Mouse (Mus musculus) megakaryocyte, adult 5-6 weeks (primary cell): ENCODE results near the gene Gtf2e1. TPM values are rescaled to one million over a fixed set of nuclear protein-coding genes. Genes with fewer than 3 reads are reported as not detected.

Experiments used
- ATAC-seq: 2 replicates; pipeline ENCODE4 v1.8.0; 2016; ENCODE audit warnings: mild to moderate bottlenecking, inconsistent platforms; ENCODE audit not compliant: poor library complexity, severe bottlenecking
- total RNA-seq, 2 experiments: library from RNA; stranded (forward) in 1 of 2; stranded (reverse) in 1 of 2; fragments of 153-499, 151-499 nt in 1 of 2; fragments of 221-1000, 200-1000 nt in 1 of 2; gene quantifications; 2 replicates each; pipeline versions ENCODE4 v1.2.3 to v1.2.4; 2015 to 2017

Gtf2e1 gene
- total RNA-seq, 2 experiments from 2014 or later = 7.3 to 14.6 TPM

- ATAC-seq = no peak
Observed at GRCm38 (mm10) chr16:37486826-37487612, 52.6 kb downstream of the Gtf2e1 start.

GRCm38 (mm10) chr16:37478311-37479291, 61.0 kb downstream of the Gtf2e1 start:
- no peak for ATAC-seq

GRCm38 (mm10) chr16:37472620-37473312, 66.8 kb downstream of the Gtf2e1 start:
- ATAC-seq = no peak

- no peak for ATAC-seq
Observed at GRCm38 (mm10) chr16:37469595-37469994, 70.0 kb downstream of the Gtf2e1 start.

- ATAC-seq = no peak
Observed at GRCm38 (mm10) chr16:37463981-37464380, 75.6 kb downstream of the Gtf2e1 start.

GRCm38 (mm10) chr16:37462886-37463285, 76.7 kb downstream of the Gtf2e1 start:
- no peak for ATAC-seq

- ATAC-seq = no peak
Observed at GRCm38 (mm10) chr16:37461601-37462000, 78.0 kb downstream of the Gtf2e1 start.

Other genes starting within 250 kb of the Gtf2e1 start
- gene Stxbp5l, start 154.8 kb downstream of the Gtf2e1 start, total RNA-seq (2015) = not detected in 2 replicates
- gene Stxbp5l, start 154.8 kb downstream of the Gtf2e1 start, total RNA-seq (2017) = not detected in 2 replicates
- gene Rabl3, start 96 bp upstream of the Gtf2e1 start, total RNA-seq (2015) = 9.6 and 12.2 TPM in 2 replicates
- gene Rabl3, start 96 bp upstream of the Gtf2e1 start, total RNA-seq (2017) = 5.6 and 7.4 TPM in 2 replicates
- gene Hgd, start 40.4 kb upstream of the Gtf2e1 start, total RNA-seq (2015) = not detected in 2 replicates
- gene Hgd, start 40.4 kb upstream of the Gtf2e1 start, total RNA-seq (2017) = not detected in 2 replicates
- gene Ndufb4, start 114.7 kb upstream of the Gtf2e1 start, total RNA-seq (2015) = 35.2 and 58.3 TPM in 2 replicates
- 11.5 TPM in 2 replicates for gene Ndufb4, start 114.7 kb upstream of the Gtf2e1 start, total RNA-seq (2017)
- gene Fstl1, start 237.1 kb upstream of the Gtf2e1 start, total RNA-seq (2015) = 0.16 and 1.1 TPM in 2 replicates
- gene Fstl1, start 237.1 kb upstream of the Gtf2e1 start, total RNA-seq (2017) = 0.44 and 0.89 TPM in 2 replicates